Comparison of ENCODE assay signal across 24 mouse cellular contexts in the genomic region with DNA sequence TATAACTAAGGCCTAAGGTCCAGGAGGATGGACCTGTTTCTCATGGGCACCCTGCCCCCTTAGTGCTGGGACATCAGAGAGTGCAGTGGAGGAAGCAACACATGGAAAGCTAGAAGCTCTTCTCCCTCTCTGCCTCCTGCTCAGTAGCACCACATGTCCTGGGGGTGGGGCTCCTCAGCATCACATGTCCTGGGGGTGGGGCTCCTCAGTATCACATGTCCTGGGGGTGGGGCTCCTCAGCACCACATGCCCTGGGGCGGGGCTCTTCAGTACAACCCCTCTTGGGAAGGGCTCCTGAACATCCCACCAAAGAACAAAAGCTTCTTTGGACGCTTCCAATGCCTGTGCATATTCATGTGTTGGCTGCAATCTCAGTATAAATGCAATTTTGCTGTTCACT. TPM values are rescaled to one million over a fixed set of nuclear protein-coding genes. Genes with fewer than 3 reads are reported as not detected.
DNase-seq lines count a peak whose midpoint lies in the region; ATAC-seq and TF ChIP-seq lines count a peak whose summit lies in the region.
"Had no signal": no experiment of that assay in that cellular context is flagged by ENCODE, and none has a peak within 500 bp of the region (broad histone marks: within the 10 kb centered on the region; RNA-seq: fewer than 3 reads in every experiment).

No protein-coding gene starts in this region.

- in situ Hi-C loops in ES-E14 (cut with MboI; ENCODE audit: low sequenced_read_pairs in 2 of 2, unreplicated experiment in 2 of 2) = no loop called here

- 90% methylated on average over 2 of the region's 2 CpGs for WGBS in heart, postnatal 0 days
- 57% methylated on average over 2 of the region's 2 CpGs for WGBS in liver, embryonic 12.5 days (ENCODE audit: insufficient replicate concordance)
- WGBS in liver, embryonic 11.5 days = 76% methylated on average over 2 of the region's 2 CpGs
- 98% methylated on average over 2 of the region's 2 CpGs for WGBS in forebrain, embryonic 10.5 days

- no peak overlapping the region for H3K4me2 ChIP-seq in heart, postnatal 0 days (ENCODE audit: low read depth, low read length)
- H3K4me2 ChIP-seq in liver, embryonic 12.5 days = no peak overlapping the region
- no peak overlapping the region for H3K4me2 ChIP-seq in liver, embryonic 11.5 days
- H3K4me2 ChIP-seq: embryonic facial prominence, embryonic 12.5 days; forebrain, embryonic 12.5 days; limb, embryonic 15.5 days had no signal

- H3K9ac ChIP-seq in heart, postnatal 0 days (replicated peaks; ENCODE audit: low read depth, low read length) = no peak overlapping the region
- H3K9ac ChIP-seq in liver, embryonic 12.5 days = no peak overlapping the region
- H3K9ac ChIP-seq in liver, embryonic 11.5 days (ENCODE audit: low read depth, low read length) = no peak overlapping the region
- no peak overlapping the region for H3K9ac ChIP-seq in ES-E14 (ENCODE audit: insufficient read depth, low read depth, low read length, poor library complexity, severe bottlenecking)
- H3K9ac ChIP-seq: embryonic facial prominence, embryonic 12.5 days; forebrain, embryonic 12.5 days; limb, embryonic 15.5 days had no signal

- H3K9me3 ChIP-seq in heart, postnatal 0 days (replicated peaks; ENCODE audit: control insufficient read depth, low read length) = no peaks in the 10 kb centered on the region
- no peaks in the 10 kb centered on the region for H3K9me3 ChIP-seq in liver, embryonic 12.5 days (replicated peaks)
- H3K9me3 ChIP-seq in liver, embryonic 11.5 days (ENCODE audit: control insufficient read depth, low read length) = no peaks in the 10 kb centered on the region
- H3K9me3 ChIP-seq in ES-E14 (ENCODE audit: control insufficient read depth, insufficient read depth, low read depth, low read length) = no peaks in the 10 kb centered on the region
- H3K9me3 ChIP-seq in forebrain, embryonic 10.5 days = no peaks in the 10 kb centered on the region
- H3K9me3 ChIP-seq: embryonic facial prominence, embryonic 12.5 days; forebrain, embryonic 12.5 days; limb, embryonic 15.5 days had no signal

- H3K27ac ChIP-seq in heart, postnatal 0 days (ENCODE audit: low read depth) = no peak overlapping the region
- H3K27ac ChIP-seq in liver, embryonic 12.5 days = no peak overlapping the region
- H3K27ac ChIP-seq in liver, embryonic 11.5 days (ENCODE audit: low read depth, low read length) = no peak overlapping the region
- H3K27ac ChIP-seq in ES-E14 (ENCODE audit: insufficient read depth, low read depth, low read length, poor library complexity, severe bottlenecking) = no peak overlapping the region
- H3K27ac ChIP-seq in forebrain, embryonic 10.5 days = no peak overlapping the region
- H3K27ac ChIP-seq: embryonic facial prominence, embryonic 12.5 days; forebrain, embryonic 12.5 days; gastrocnemius, adult 2 months; hindbrain, postnatal 0 days; layer of hippocampus, adult 2 months; limb, embryonic 15.5 days had no signal

- peaks cover 11% of the 10 kb centered on the region for H3K4me1 ChIP-seq in heart, postnatal 0 days (ENCODE audit: control insufficient read depth, insufficient read depth)
- no peaks in the 10 kb centered on the region for H3K4me1 ChIP-seq in liver, embryonic 12.5 days
- no peaks in the 10 kb centered on the region for H3K4me1 ChIP-seq in liver, embryonic 11.5 days (replicated peaks; ENCODE audit: control insufficient read depth, insufficient read depth, low read length)
- peaks cover 0 to 2% of the 10 kb centered on the region in 2 experiments; a peak in 1 of 4 replicates for H3K4me1 ChIP-seq in ES-E14 (ENCODE audit: control insufficient read depth in 2 of 2, insufficient read depth in 2 of 2, low read length in 2 of 2, poor library complexity in 1 of 2)
- peaks cover 9% of the 10 kb centered on the region for H3K4me1 ChIP-seq in forebrain, embryonic 10.5 days
- H3K4me1 ChIP-seq: forebrain, embryonic 12.5 days had no signal

- ATAC-seq in heart, postnatal 0 days (ENCODE audit: insufficient read depth, low read depth) = peak; percentile 11; the same call in 1 of the 2 replicates
- 0 out of 2 replicates have a peak, but pooled peaks have one; percentile 32 for ATAC-seq in liver, embryonic 12.5 days
- ATAC-seq in liver, embryonic 11.5 days (replicated peaks; ENCODE audit: low FRiP score) = no peak
- ATAC-seq: activated CD4-positive, CD25-positive, alpha-beta regulatory T cell, adult 4 months had no signal

- no peaks in the 10 kb centered on the region for H3K36me3 ChIP-seq in heart, postnatal 0 days (replicated peaks; ENCODE audit: control insufficient read depth, insufficient read depth, low read length)
- no peaks in the 10 kb centered on the region for H3K36me3 ChIP-seq in liver, embryonic 12.5 days
- no peaks in the 10 kb centered on the region for H3K36me3 ChIP-seq in liver, embryonic 11.5 days (ENCODE audit: control insufficient read depth, insufficient read depth, low read length)
- no peaks in the 10 kb centered on the region for H3K36me3 ChIP-seq in ES-E14 (ENCODE audit: control insufficient read depth, insufficient read depth, low read length, poor library complexity, severe bottlenecking)
- H3K36me3 ChIP-seq in forebrain, embryonic 10.5 days (replicated peaks) = no peaks in the 10 kb centered on the region
- H3K36me3 ChIP-seq: embryonic facial prominence, embryonic 12.5 days; forebrain, embryonic 12.5 days; limb, embryonic 15.5 days had no signal

- TF ChIP-seq CTCF in heart, postnatal 0 days (IDR thresholded peaks at IDR 0.05; ENCODE audit: low read depth) = no peak

- DNase-seq in heart, postnatal 0 days (ENCODE audit: low spot score) = no peak
- no peak for DNase-seq in heart, adult 8-10 months (ENCODE audit: low spot score)
- DNase-seq in liver, embryonic 11.5 days (ENCODE audit: low spot score) = no peak
- DNase-seq in ES-E14 (ENCODE audit: low read depth, low spot score) = peak; percentile 31
- peak; percentile 10 for DNase-seq in brain, adult 2 months (ENCODE audit: low read depth, low spot score)
- DNase-seq in adrenal gland, postnatal 25 days = no peak
- DNase-seq in forebrain, embryonic 10.5 days (ENCODE audit: extremely low spot score, low spot score) = no peak
- DNase-seq: adrenal gland, adult 8-10 months; cerebellum, adult 2 months; gastrocnemius, adult 2 months; heart, adult 18-20 months; kidney, adult 9 months; kidney, postnatal 25 days; left cerebral cortex, postnatal 4 days; lung, postnatal 4 days had no signal

- TF ChIP-seq EP300 in heart, postnatal 0 days (IDR thresholded peaks at IDR 0.05; ENCODE audit: low read depth) = no peak

- H3K27me3 ChIP-seq in heart, postnatal 0 days (ENCODE audit: control insufficient read depth, insufficient read depth, low read length) = no peaks in the 10 kb centered on the region
- H3K27me3 ChIP-seq in liver, embryonic 12.5 days (replicated peaks) = no peaks in the 10 kb centered on the region
- no peaks in the 10 kb centered on the region for H3K27me3 ChIP-seq in liver, embryonic 11.5 days (replicated peaks; ENCODE audit: control insufficient read depth, insufficient read depth, low read length)
- H3K27me3 ChIP-seq in forebrain, embryonic 10.5 days (ENCODE audit: poor library complexity, severe bottlenecking) = no peaks in the 10 kb centered on the region
- H3K27me3 ChIP-seq: embryonic facial prominence, embryonic 12.5 days; forebrain, embryonic 12.5 days; limb, embryonic 15.5 days had no signal

- H3K4me3 ChIP-seq in heart, postnatal 0 days (ENCODE audit: low read depth, low read length) = no peak overlapping the region
- no peak overlapping the region for H3K4me3 ChIP-seq in liver, embryonic 12.5 days
- no peak overlapping the region for H3K4me3 ChIP-seq in liver, embryonic 11.5 days (ENCODE audit: low read depth, low read length)
- H3K4me3 ChIP-seq in ES-E14 (ENCODE audit: insufficient read depth in 1 of 2, low read depth in 1 of 2, low read length in 2 of 2, poor library complexity in 1 of 2, severe bottlenecking in 1 of 2) = no peak overlapping the region
- no peak overlapping the region for H3K4me3 ChIP-seq in forebrain, embryonic 10.5 days
- H3K4me3 ChIP-seq: embryonic facial prominence, embryonic 12.5 days; forebrain, embryonic 12.5 days; gastrocnemius, adult 2 months; layer of hippocampus, adult 2 months; limb, embryonic 15.5 days had no signal

TF ChIP-seq in ES-E14, 5 proteins besides CTCF, POLR2A, EP300 and RAD21:
- TF ChIP-seq HCFC1 (IDR thresholded peaks at IDR 0.05; ENCODE audit: borderline replicate concordance, insufficient read depth, low read length) (no peak), ZNF384 (IDR thresholded peaks at IDR 0.05; ENCODE audit: low read depth, low read length) (no peak), MAFK (IDR thresholded peaks at IDR 0.05; ENCODE audit: insufficient read depth, low read depth, low read length) (no peak), ZC3H11A (IDR thresholded peaks at IDR 0.05; ENCODE audit: borderline replicate concordance, low read depth, low read length) (no peak), CHD2 (IDR thresholded peaks at IDR 0.05; ENCODE audit: low read depth, low read length) (no peak)
TF ChIP-seq in ES-E14: peak in this region for 0.

RNA-seq across cellular contexts. Expression of a gene that starts 38.5 kb away (rescaled TPM):
- total RNA-seq in heart, postnatal 0 days (2014; rRNA removed; ENCODE audit: low replicate concordance) = not detected in 2 replicates
- polyA plus RNA-seq in heart, postnatal 0 days (2015; fragmentation: Nextera tagmentation; extraction: Ambion mirVana) = 0.03 and 0.04 TPM in 2 replicates
- total RNA-seq in heart, adult 8-10 months (2022) = 1 to 10 TPM in 3 of 4 experiments, under 1 TPM in 1; 0.88 to 1.9 (median 1.3) TPM
- polyA plus RNA-seq in liver, embryonic 12.5 days (2016; fragmentation: Nextera tagmentation; extraction: Ambion mirVana) = 0.05 TPM in 1 of 2 replicates, not detected in the other
- 0.14 TPM in 1 of 2 replicates, not detected in the other for polyA plus RNA-seq in liver, embryonic 11.5 days (2014; fragmentation: Nextera tagmentation; extraction: Ambion mirVana)
- 0.11 and 0.45 TPM in 2 replicates for total RNA-seq in ES-E14 (2012; rRNA removed)
- 2.0 and 2.6 TPM in 2 replicates for total RNA-seq in adrenal gland, postnatal 25 days (2021)
- 0.04 TPM in 1 of 2 replicates, not detected in the other for polyA plus RNA-seq in forebrain, embryonic 10.5 days (2016; fragmentation: Nextera tagmentation; extraction: Ambion mirVana)
- total RNA-seq: hindbrain, postnatal 0 days had no signal
- polyA plus RNA-seq: C2C12; neural tube, embryonic 14.5 days had no signal

Comparison
In these comparisons a context has a peak if more than half of its experiments do, and no peak if none do; other contexts are left out.
1. DNase-seq: peak in ES-E14 (single experiment) and brain, adult 2 months (single experiment); none in heart, postnatal 0 days (single experiment), heart, adult 8-10 months (single experiment), liver, embryonic 11.5 days (single experiment), adrenal gland, postnatal 25 days (single experiment) and forebrain, embryonic 10.5 days (single experiment).